Mouse (Mus musculus): Measurements from ENCODE around the gene Rpl15. TPM values are rescaled to one million over a fixed set of nuclear protein-coding genes. Genes with fewer than 3 reads are reported as not detected.

The Rpl15 gene
- total and polyA plus RNA-seq, 3 experiments, result 1,059 to 2,467 (median 2,059) TPM

GRCm38 (mm10) chr14:18303262-18303661, 32.1 kb upstream of the Rpl15 start:
- in situ Hi-C loops (cut with MboI; ENCODE audit: low pct_ligation_motif_present, low pct_unique_long_range_greater_than_20kb, low sequenced_read_pairs), result no loop called here
- peaks cover 3 to 49% of the 10 kb centered on the region in 2 experiments for H3K4me1 ChIP-seq (ENCODE audit: control insufficient read depth in 1 of 2, insufficient read depth in 2 of 2)
- H3K27me3 ChIP-seq (replicated peaks), result no peaks in the 10 kb centered on the region
- TF ChIP-seq CTCF (conservative IDR thresholded peaks at IDR 0.05 in 1 of 2, IDR thresholded peaks at IDR 0.05 in 1 of 2; ENCODE audit: low read depth in 2 of 2, low read length in 2 of 2) (no peak), USF2 (conservative IDR thresholded peaks at IDR 0.05; ENCODE audit: low read depth, low read length) (no peak)
- no peaks in the 10 kb centered on the region for H3K9me3 ChIP-seq (replicated peaks; ENCODE audit: low read length)
- no peak for DNase-seq (ENCODE audit: extremely low read depth)
- H3K36me3 ChIP-seq (replicated peaks in 1 of 2; ENCODE audit: control insufficient read depth in 1 of 2, insufficient read depth in 1 of 2, low read length in 1 of 2), result peaks cover 6 to 54% of the 10 kb centered on the region in 2 experiments
- dilution Hi-C loops (cut with MboI; ENCODE audit: extremely low pct_ligation_motif_present, extremely low pct_unique_long_range_greater_than_20kb, low sequenced_read_pairs), result no loop called here
- no peak overlapping the region for H3K4me2 ChIP-seq (ENCODE audit: insufficient read depth, low read depth, poor library complexity, severe bottlenecking)
- H3K4me3 ChIP-seq (replicated peaks in 1 of 3; ENCODE audit: low read depth in 2 of 3, low read length in 2 of 3, poor library complexity in 1 of 3), result no peak overlapping the region
- 0 out of 2 replicates have a peak, but pooled peaks cover 3% of the 10 kb centered on the region for H3K79me2 ChIP-seq (replicated peaks; ENCODE audit: control insufficient read depth, extremely low read depth, insufficient read depth, poor library complexity, severe bottlenecking)
- no peak overlapping the region for H3K9ac ChIP-seq (ENCODE audit: insufficient read depth, low read depth)
- H3K27ac ChIP-seq (ENCODE audit: insufficient read depth, low read depth), result no peak overlapping the region

- dilution Hi-C loops (cut with MboI; ENCODE audit: extremely low pct_ligation_motif_present, extremely low pct_unique_long_range_greater_than_20kb, low sequenced_read_pairs), result no loop called here
- in situ Hi-C loops (cut with MboI; ENCODE audit: low pct_ligation_motif_present, low pct_unique_long_range_greater_than_20kb, low sequenced_read_pairs), result no loop called here
- H3K27ac ChIP-seq (ENCODE audit: insufficient read depth, low read depth), result no peak overlapping the region
- no peaks in the 10 kb centered on the region for H3K9me3 ChIP-seq (replicated peaks; ENCODE audit: low read length)
- no peak overlapping the region for H3K9ac ChIP-seq (ENCODE audit: insufficient read depth, low read depth)
- no peak for DNase-seq (ENCODE audit: extremely low read depth)
- no peak for TF ChIP-seq POLR2A (IDR thresholded peaks at IDR 0.05; ENCODE audit: low read depth, low read length)
- TF ChIP-seq BHLHE40 (IDR thresholded peaks at IDR 0.05; ENCODE audit: low read depth, low read length), result no peak
- no peak for TF ChIP-seq POLR2AphosphoS2 (IDR thresholded peaks at IDR 0.05; ENCODE audit: low read depth, low read length)
- no peak for TF ChIP-seq JUN (IDR thresholded peaks at IDR 0.05; ENCODE audit: insufficient read depth, low read depth, low read length)
- no peak for TF ChIP-seq USF1 (IDR thresholded peaks at IDR 0.05; ENCODE audit: low read depth, low read length)
- no peak for TF ChIP-seq KAT2A (IDR thresholded peaks at IDR 0.05; ENCODE audit: insufficient replicate concordance, low read length)
- TF ChIP-seq RCOR1 (conservative IDR thresholded peaks at IDR 0.05; ENCODE audit: low read depth, low read length), result no peak
- no peak for TF ChIP-seq CTCF (conservative IDR thresholded peaks at IDR 0.05 in 1 of 2, IDR thresholded peaks at IDR 0.05 in 1 of 2; ENCODE audit: low read depth in 2 of 2, low read length in 2 of 2)
- TF ChIP-seq MXI1 (IDR thresholded peaks at IDR 0.05; ENCODE audit: low read depth, low read length), result no peak
- no peak for TF ChIP-seq SIN3A (IDR thresholded peaks at IDR 0.05; ENCODE audit: low read length)
- no peak for TF ChIP-seq CHD1 (IDR thresholded peaks at IDR 0.05; ENCODE audit: low read depth, low read length)
- TF ChIP-seq MEF2A (IDR thresholded peaks at IDR 0.05; ENCODE audit: borderline replicate concordance, low read depth, low read length), result no peak
- H3K27me3 ChIP-seq (replicated peaks), result no peaks in the 10 kb centered on the region
- H3K4me1 ChIP-seq (ENCODE audit: control insufficient read depth in 1 of 2, insufficient read depth in 2 of 2), result peaks cover 3 to 53% of the 10 kb centered on the region in 2 experiments
- peaks cover 6 to 51% of the 10 kb centered on the region in 2 experiments for H3K36me3 ChIP-seq (replicated peaks in 1 of 2; ENCODE audit: control insufficient read depth in 1 of 2, insufficient read depth in 1 of 2, low read length in 1 of 2)
- no peak overlapping the region for H3K4me2 ChIP-seq (ENCODE audit: insufficient read depth, low read depth, poor library complexity, severe bottlenecking)
- H3K79me2 ChIP-seq (replicated peaks; ENCODE audit: control insufficient read depth, extremely low read depth, insufficient read depth, poor library complexity, severe bottlenecking), result 0 out of 2 replicates have a peak, but pooled peaks cover 3% of the 10 kb centered on the region
- H3K4me3 ChIP-seq (replicated peaks in 1 of 3; ENCODE audit: low read depth in 2 of 3, low read length in 2 of 3, poor library complexity in 1 of 3), result no peak overlapping the region
Measured at GRCm38 (mm10) chr14:18302750-18303149, 31.6 kb upstream of the Rpl15 start.

- dilution Hi-C loops (cut with MboI; ENCODE audit: extremely low pct_ligation_motif_present, extremely low pct_unique_long_range_greater_than_20kb, low sequenced_read_pairs), result no loop called here
- 0 out of 2 replicates have a peak, but pooled peaks cover 3% of the 10 kb centered on the region for H3K79me2 ChIP-seq (replicated peaks; ENCODE audit: control insufficient read depth, extremely low read depth, insufficient read depth, poor library complexity, severe bottlenecking)
- H3K4me3 ChIP-seq (replicated peaks in 1 of 3; ENCODE audit: low read depth in 2 of 3, low read length in 2 of 3, poor library complexity in 1 of 3), result no peak overlapping the region
Measured at GRCm38 (mm10) chr14:18301591-18301990, 30.4 kb upstream of the Rpl15 start.

More at GRCm38 (mm10) chr14:18301591-18301990, 30.4 kb upstream of the Rpl15 start:
- Histone ChIP-seq H3K9ac (ENCODE audit: insufficient read depth, low read depth) (no peak overlapping the region), H3K36me3 (replicated peaks in 1 of 2; ENCODE audit: control insufficient read depth in 1 of 2, insufficient read depth in 1 of 2, low read length in 1 of 2) (peaks cover 6 to 43% of the 10 kb centered on the region in 2 experiments), H3K27me3 (replicated peaks) (no peaks in the 10 kb centered on the region), H3K4me2 (ENCODE audit: insufficient read depth, low read depth, poor library complexity, severe bottlenecking) (no peak overlapping the region), H3K9me3 (replicated peaks; ENCODE audit: low read length) (no peaks in the 10 kb centered on the region), H3K27ac (ENCODE audit: insufficient read depth, low read depth) (no peak overlapping the region), H3K4me1 (ENCODE audit: control insufficient read depth in 1 of 2, insufficient read depth in 2 of 2) (peaks cover 3 to 65% of the 10 kb centered on the region in 2 experiments)
- peak; percentile 35 for DNase-seq (ENCODE audit: extremely low read depth)
- in situ Hi-C loops (cut with MboI; ENCODE audit: low pct_ligation_motif_present, low pct_unique_long_range_greater_than_20kb, low sequenced_read_pairs), result no loop called here
- no peak for TF ChIP-seq ZMIZ1 (IDR thresholded peaks at IDR 0.05; ENCODE audit: low read depth, low read length)
- TF ChIP-seq E2F4 (IDR thresholded peaks at IDR 0.05; ENCODE audit: insufficient replicate concordance, low read depth, low read length), result no peak
- TF ChIP-seq KAT2A (IDR thresholded peaks at IDR 0.05; ENCODE audit: insufficient replicate concordance, low read length), result no peak
- no peak for TF ChIP-seq MAFK (IDR thresholded peaks at IDR 0.05; ENCODE audit: insufficient replicate concordance, low read length)
- TF ChIP-seq ZNF384 (IDR thresholded peaks at IDR 0.05; ENCODE audit: low read depth, low read length), result no peak

Measured in CH12.LX (cell line).